Mouse (Mus musculus) ES-Bruce4 (cell line): ENCODE results near the gene Smarca4. TPM values are rescaled to one million over a fixed set of nuclear protein-coding genes. Genes with fewer than 3 reads are reported as not detected.

ENCODE experiments used
- H3K27ac ChIP-seq: 2 replicates; pipeline ENCODE4 v1.5.1; 2012; ENCODE audit warnings: low read length, inconsistent platforms; ENCODE audit not compliant: insufficient read depth
- H3K27me3 ChIP-seq: 2 replicates; pipeline ENCODE4 v1.6.1; 2012; ENCODE audit warnings: mild to moderate bottlenecking, low read length, inconsistent platforms; ENCODE audit not compliant: control insufficient read depth, poor library complexity, insufficient read depth, severe bottlenecking
- H3K36me3 ChIP-seq: 2 replicates; pipeline ENCODE4 v1.6.1; 2012; ENCODE audit warnings: inconsistent platforms, mild to moderate bottlenecking, low read length, moderate library complexity; ENCODE audit not compliant: control insufficient read depth, poor library complexity, insufficient read depth, severe bottlenecking
- H3K4me1 ChIP-seq: one replicate; pipeline ENCODE4 v1.8.1; 2011; ENCODE audit warnings: low read length; ENCODE audit not compliant: control insufficient read depth, insufficient read depth
- H3K4me3 ChIP-seq: 2 replicates; pipeline ENCODE4 v1.5.1; 2011; ENCODE audit warnings: low read depth, mild to moderate bottlenecking, low read length
- H3K9ac ChIP-seq: 2 replicates; pipeline ENCODE4 v1.6.1; 2012; ENCODE audit warnings: low read depth, mild to moderate bottlenecking, inconsistent platforms; ENCODE audit not compliant: poor library complexity, severe bottlenecking
- H3K9me3 ChIP-seq: replicated peaks from 2 replicates; pipeline ENCODE4 v1.6.1; 2012; ENCODE audit warnings: mild to moderate bottlenecking, low read length, inconsistent platforms; ENCODE audit not compliant: control insufficient read depth, poor library complexity, insufficient read depth, severe bottlenecking
- CTCF ChIP-seq: IDR thresholded peaks from one replicate; pipeline ENCODE4 v1.8.1; 2011; ENCODE audit warnings: low read depth, low read length
- EP300 ChIP-seq: IDR thresholded peaks from 2 replicates; pipeline ENCODE4 v1.6.1; 2011; ENCODE audit warnings: low read depth, low read length; ENCODE audit not compliant: insufficient read depth
- POLR2A ChIP-seq: IDR thresholded peaks from one replicate; pipeline ENCODE4 v1.8.1; 2011; ENCODE audit warnings: low read length; ENCODE audit not compliant: insufficient read depth
- polyA plus RNA-seq: library from polyadenylated mRNA; stranded (reverse); fragments of >200 nt; gene quantifications from 2 replicates; pipeline ENCODE4 v1.2.4, GENCODE M21; 2011; ENCODE audit warnings: low read depth; ENCODE audit not compliant: missing spikeins, insufficient read depth, insufficient read length

Gene Smarca4
- polyA plus RNA-seq = 100.0 and 111 TPM in 2 replicates

DNA sequence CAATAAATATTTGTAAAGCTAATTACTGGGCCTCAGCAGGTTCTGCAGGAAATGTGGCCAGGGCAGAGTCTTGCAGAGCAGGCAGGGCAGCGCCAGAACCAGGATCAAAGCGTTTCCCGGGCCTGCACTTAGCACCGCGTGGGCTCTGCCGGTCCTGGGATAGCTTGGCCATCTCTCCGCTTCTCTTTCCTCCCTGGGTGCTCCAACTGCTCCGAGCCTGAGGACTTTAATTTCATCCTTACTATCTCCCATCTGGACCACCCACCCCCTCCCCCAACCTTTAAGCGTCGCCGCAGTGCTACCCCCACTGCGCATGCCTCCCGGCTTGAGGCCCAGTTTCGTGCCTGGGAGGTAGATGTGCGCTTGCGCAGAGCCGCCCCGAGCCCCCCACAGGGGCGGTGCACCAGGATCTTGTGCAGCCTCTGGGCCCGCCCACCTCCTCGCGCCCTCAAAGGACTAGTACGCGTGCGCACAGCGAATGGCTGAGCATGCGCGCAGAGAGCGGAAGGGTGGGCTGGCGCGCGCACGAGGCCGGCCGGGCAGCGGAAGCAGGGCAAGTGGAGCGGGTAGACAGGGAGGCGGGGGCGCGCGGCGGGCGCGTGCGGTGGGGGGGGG, at the start of gene Smarca4:
Gene Smarca4 (plus strand): TSS at position 553 of the 615 bp plus-strand sequence.
- TF ChIP-seq EP300 = peak; percentile 70; the same call in 1 of the 2 replicates
- TF ChIP-seq CTCF = no peak
- TF ChIP-seq POLR2A = peak; percentile 84
- Histone ChIP-seq H3K27ac (peak within 1 kb of the TSS; percentile 90), H3K36me3 (no peaks in the 10 kb centered on the region), H3K4me3 (peak within 1 kb of the TSS; percentile 97), H3K4me1 (no peaks in the 10 kb centered on the region), H3K9ac (peak within 1 kb of the TSS; percentile 81), H3K27me3 (no peaks in the 10 kb centered on the region), H3K9me3 (no peaks in the 10 kb centered on the region)

DNA sequence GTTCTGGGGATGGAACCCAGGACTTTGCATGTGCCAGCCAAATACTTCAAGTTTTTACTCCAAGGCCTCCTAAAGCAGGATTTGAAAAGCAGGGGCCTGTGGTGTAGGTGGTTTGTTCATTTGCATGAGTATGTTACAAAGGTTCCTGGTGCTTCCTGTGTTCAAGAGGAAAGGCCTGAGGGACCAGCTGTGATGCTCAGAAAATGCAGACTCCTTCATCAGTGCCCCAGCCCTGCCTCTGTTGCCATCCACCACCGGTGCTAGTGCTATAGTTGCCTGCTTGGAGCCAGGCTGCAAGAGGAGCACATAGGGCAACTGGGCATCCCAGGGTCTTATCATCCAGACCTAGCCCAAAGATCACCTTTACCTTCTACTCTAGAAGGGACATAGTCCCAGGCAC, 49.4 kb upstream of the Smarca4 start:
- no peaks in the 10 kb centered on the region for H3K27me3 ChIP-seq
- no peak overlapping the region for H3K4me3 ChIP-seq
- no peaks in the 10 kb centered on the region for H3K9me3 ChIP-seq
- H3K4me1 ChIP-seq = peaks cover 6% of the 10 kb centered on the region
- no peak overlapping the region for H3K9ac ChIP-seq
- H3K27ac ChIP-seq = no peak overlapping the region
- peaks cover 18% of the 10 kb centered on the region for H3K36me3 ChIP-seq
- TF ChIP-seq CTCF (no peak), POLR2A (no peak), EP300 (no peak)

DNA sequence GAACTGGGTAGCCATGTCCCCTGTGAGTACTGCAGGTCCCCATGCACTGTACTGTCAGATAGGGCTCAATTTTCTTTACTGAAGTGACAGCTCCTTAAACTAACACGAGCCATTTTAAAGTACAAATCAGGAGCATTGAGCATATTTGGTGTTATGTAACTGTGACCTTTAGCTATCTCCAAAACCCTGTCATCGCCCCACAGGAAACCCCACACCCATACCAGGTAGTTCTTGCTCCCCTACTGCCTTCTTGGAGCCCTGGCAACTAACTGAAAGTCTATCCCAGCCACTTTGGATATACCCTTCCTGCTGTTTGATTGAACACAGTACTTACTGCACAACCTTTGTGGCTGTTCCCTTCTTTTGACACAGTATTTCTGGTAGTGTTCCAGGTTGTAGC, 48.9 kb upstream of the Smarca4 start:
- Histone ChIP-seq H3K27ac (no peak overlapping the region), H3K9me3 (no peaks in the 10 kb centered on the region), H3K4me3 (no peak overlapping the region), H3K4me1 (peaks cover 6% of the 10 kb centered on the region), H3K9ac (no peak overlapping the region), H3K36me3 (peaks cover 20% of the 10 kb centered on the region), H3K27me3 (no peaks in the 10 kb centered on the region)
- no peak for TF ChIP-seq POLR2A
- no peak for TF ChIP-seq EP300
- TF ChIP-seq CTCF = no peak

DNA sequence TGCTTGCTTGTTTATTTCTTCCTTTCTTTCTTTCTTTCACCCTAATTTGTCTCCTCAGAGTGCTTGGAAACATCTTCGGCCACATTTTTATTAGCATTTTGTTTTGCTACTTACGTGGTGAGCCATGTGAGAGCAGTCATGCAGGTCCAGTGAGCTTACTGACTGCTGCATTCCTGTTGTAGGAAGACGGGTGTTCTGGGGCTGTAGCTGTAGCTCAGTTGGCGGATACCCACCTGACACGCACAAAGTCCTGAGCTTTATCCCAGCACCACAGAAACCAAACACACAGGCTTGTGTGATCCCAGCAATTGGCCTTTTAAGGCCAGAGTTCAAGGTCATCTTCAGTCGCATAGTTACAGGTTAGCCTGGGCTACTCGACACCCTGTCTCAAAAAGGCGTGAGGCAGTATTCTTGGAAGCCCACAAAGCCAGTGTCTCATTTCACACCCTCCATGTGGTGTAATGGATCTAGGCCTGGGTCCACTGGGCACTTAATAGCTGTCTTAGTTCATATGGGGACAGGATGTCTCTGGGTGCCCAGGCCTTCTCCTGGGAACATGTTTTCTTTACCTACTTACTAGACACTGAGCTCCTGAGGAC, 47.2 kb upstream of the Smarca4 start:
- TF ChIP-seq POLR2A (no peak), CTCF (no peak), EP300 (no peak)
- peaks cover 26% of the 10 kb centered on the region for H3K36me3 ChIP-seq

DNA sequence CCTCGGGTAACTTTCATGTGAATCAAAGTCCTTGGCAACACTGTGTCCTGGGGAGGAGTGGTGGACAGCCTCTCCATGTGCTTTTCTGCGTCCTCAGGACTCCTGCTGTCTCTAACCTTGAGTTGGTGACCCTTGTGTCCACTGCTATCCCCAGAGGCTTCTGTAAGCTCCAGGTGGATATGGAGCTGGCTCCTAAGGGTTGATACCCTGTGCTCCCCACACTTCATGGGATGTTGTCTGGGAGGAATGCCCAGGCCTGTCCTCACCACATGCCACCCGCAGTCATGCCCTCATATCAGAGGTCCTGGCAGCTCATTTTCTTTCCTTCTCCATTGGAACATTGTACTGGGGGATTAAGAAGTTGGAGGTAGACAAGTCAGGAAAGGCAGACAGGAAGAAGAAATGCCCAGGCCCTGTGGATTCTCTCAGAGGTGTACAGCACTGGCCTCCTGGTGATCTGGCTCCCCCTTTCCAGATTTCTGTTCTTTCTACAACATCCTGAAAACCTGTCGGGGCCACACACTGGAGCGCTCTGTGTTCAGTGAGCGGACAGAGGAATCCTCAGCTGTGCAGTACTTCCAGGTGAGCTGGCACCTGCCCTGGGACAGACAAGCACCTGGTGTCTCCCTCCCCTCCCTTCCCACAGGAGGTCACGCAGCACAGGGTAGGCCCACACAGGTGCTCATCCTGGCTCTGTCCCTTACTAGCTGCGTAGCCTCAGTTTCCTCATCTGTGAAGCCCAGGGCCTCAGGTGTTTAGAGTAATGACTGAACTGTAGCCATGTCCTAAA, 41.8 kb upstream of the Smarca4 start:
- no peak overlapping the region for H3K9ac ChIP-seq
- H3K27me3 ChIP-seq = no peaks in the 10 kb centered on the region

More for the DNA sequence above, 47.2 kb upstream of the Smarca4 start:
- H3K9me3 ChIP-seq = no peaks in the 10 kb centered on the region
- no peak overlapping the region for H3K9ac ChIP-seq
- H3K4me1 ChIP-seq = peaks cover 6% of the 10 kb centered on the region
- no peak overlapping the region for H3K4me3 ChIP-seq
- no peak overlapping the region for H3K27ac ChIP-seq
- no peaks in the 10 kb centered on the region for H3K27me3 ChIP-seq

More for the DNA sequence above, 41.8 kb upstream of the Smarca4 start:
- H3K4me1 ChIP-seq = no peaks in the 10 kb centered on the region
- H3K27ac ChIP-seq = peak overlapping the region; percentile 17; the same call in 1 of the 2 replicates
- no peak for TF ChIP-seq POLR2A
- no peak for TF ChIP-seq EP300
- no peak for TF ChIP-seq CTCF
- H3K36me3 ChIP-seq = peaks cover 41% of the 10 kb centered on the region
- no peak overlapping the region for H3K4me3 ChIP-seq
- H3K9me3 ChIP-seq = no peaks in the 10 kb centered on the region
